Mouse (Mus musculus) kidney, adult 10 weeks (tissue): Measurements from ENCODE around the gene Alad. TPM values are rescaled to one million over a fixed set of nuclear protein-coding genes. Genes with fewer than 3 reads are reported as not detected.

ENCODE experiments used
- polyA plus RNA-seq: library from polyadenylated mRNA; stranded (reverse); fragments of 350-450 nt; fragmentation: Illumina TruSeq; extraction: RNeasy Lipid Tissue Mini Kit (QIAGEN cat#74804); gene quantifications from one replicate; pipeline ENCODE4 v1.2.3, GENCODE M21; 2014; ENCODE audit warnings: low read depth, low replicate concordance

Alad gene
- polyA plus RNA-seq, result 0.93 TPM

GRCm38 (mm10) chr4:62519849-62520233 is at the start of gene Alad:
Gene Alad, minus strand, starts transcription at chr4:62519918.

DNA sequence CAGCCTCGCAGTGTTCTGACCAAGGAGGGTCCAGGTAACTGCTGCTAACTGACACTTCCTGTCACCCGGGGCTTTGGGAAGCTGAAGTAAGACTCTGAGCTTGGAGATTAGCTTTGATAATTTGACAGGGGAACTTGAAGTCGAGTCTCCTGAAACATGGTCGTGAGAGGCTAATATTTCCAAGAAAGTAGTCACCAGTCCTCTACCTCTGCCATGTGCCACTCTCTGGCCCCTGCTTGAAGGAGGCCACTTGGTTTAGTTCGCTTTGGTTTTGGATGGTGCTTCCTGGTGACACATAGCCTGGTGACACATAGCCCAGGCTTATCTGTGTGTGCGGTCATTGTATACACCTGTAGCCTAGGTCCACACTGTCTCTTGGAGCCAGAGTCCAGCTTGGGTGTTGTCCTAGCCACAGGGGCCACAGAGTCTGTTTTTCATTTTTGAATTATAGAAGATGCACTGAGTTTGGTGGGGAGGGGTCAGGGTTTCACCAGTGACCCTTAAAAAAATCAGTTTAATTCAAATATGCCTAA is 40.1 kb upstream of the Alad start, which contains the start of gene Rgs3:
Gene Rgs3 (plus strand): TSS at position 51 of the 533 bp plus-strand sequence.

GRCm38 (mm10) chr4:62524651-62525488 is 5.2 kb upstream of the Alad start, which contains the start of the genes Pole3 and 4933430I17Rik:
Gene Pole3, minus strand, starts transcription at chr4:62525068.
Gene 4933430I17Rik, plus strand, starts transcription at chr4:62525369.

DNA sequence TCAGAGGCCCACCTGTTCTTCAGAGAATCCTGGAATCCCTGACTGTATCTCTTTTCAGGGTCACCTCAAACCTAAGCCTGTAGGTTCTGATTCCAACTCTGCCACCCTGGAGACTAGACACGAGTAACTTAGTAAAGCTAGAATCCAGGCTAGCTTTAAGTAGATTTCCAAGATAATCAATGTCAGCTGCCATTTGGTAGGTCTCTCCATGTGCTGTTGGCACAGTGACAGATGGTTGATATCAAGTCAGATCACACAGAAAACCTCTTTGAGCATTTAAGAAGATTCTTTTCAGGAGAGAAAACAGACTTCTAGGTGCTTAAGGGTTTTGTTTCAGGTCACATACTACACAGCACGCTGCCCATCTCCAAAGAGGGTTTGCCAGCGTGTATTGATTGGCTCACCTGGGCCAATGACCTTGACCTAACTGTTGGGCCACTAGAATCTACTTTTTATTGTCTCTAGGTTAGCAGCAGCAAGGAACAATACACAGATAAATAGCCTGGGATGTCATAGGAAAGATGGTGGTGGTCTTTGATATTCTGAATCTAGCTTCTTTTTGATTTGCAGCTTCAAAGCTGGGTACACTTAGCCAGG is 16.2 kb downstream of the Alad start, which contains the start of gene Hdhd3:
Gene Hdhd3 (minus strand): TSS at position 94 of the 597 bp plus-strand sequence.

GRCm38 (mm10) chr4:62479937-62480708 is 39.6 kb downstream of the Alad start, which contains the start of gene Bspry:
Gene Bspry, plus strand, starts transcription at chr4:62480053.

DNA sequence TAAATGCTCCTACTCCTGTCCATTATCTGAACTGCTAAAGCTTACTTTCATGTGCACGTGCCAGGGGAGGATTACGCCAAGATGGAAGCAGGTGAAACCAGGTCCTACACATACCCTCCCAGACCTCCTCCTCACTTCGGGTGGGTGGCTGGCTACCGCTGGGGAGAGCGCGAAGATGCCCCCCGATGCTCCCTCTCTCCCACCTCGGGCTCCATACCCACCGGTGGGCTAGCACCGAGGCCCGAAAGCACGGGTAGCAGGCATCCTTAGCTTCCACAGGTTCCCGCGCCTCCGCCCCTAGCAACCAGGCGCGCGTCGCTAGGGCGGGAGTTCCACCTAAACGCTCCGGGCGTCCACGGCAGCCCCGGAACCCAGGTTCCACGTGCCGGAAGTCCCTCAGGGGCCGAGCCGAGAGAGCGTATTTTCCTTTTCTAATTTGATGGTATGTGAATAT is 49.1 kb downstream of the Alad start, which contains the start of gene Wdr31:
Gene Wdr31 (minus strand): TSS at position 299 of the 454 bp plus-strand sequence.

Other genes starting within 250 kb of the Alad start
- gene Fkbp15, start 159.4 kb downstream of the Alad start, polyA plus RNA-seq, result 18.9 TPM
- gene Slc31a1, start 159.2 kb downstream of the Alad start, polyA plus RNA-seq, result 232 TPM
- 56.6 TPM for gene Cdc26, start 111.3 kb downstream of the Alad start, polyA plus RNA-seq
- gene Prpf4, start 111.1 kb downstream of the Alad start, polyA plus RNA-seq, result 10.6 TPM
- 4.2 TPM for gene Rnf183, start 84.7 kb downstream of the Alad start, polyA plus RNA-seq
- 6.2 TPM for gene Wdr31, start 49.0 kb downstream of the Alad start, polyA plus RNA-seq
- gene Bspry, start 39.9 kb downstream of the Alad start, polyA plus RNA-seq, result 3.4 TPM
- 0.40 TPM for gene Hdhd3, start 16.5 kb downstream of the Alad start, polyA plus RNA-seq
- 47.1 TPM for gene Pole3, start 5.2 kb upstream of the Alad start, polyA plus RNA-seq
- gene 4933430I17Rik, start 5.5 kb upstream of the Alad start, polyA plus RNA-seq, result not detected
- 2.6 TPM for gene Rgs3, start 39.9 kb upstream of the Alad start, polyA plus RNA-seq